Mouse (Mus musculus) heart, adult 9 months (tissue): ENCODE results near the gene Rbm33.

Experiments
- DNase-seq, 2 experiments: peaks; one replicate each; pipeline ENCODE4 v3.0.0; 2022; ENCODE audit warnings: low spot score in 2 of 2

Rbm33 gene

DNA sequence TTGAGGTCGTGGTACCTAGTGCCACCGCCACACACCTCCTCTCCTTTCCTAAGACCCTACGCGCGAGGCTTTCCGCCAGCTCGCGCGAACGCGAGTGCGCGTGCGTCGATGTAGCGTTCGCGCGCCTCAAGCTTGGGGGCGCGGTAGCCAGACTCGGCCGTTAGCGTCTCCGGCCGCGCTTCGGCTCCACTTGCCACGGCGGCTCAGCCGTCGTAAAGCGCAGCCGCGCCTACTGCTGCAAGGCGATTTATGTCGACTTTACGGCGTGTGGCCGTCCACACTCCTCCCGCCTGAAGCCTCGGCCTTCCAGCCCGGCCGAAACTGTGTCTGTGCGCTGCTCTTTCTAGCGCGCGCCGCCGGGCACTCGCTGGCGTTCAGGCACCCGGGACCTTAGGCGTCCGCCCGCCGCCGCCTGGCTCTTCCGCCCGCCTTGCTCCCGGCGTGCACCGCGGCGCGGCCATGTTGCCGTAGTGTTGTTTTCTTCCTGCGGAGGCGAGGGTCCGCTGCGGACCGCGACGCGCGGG is at the start of gene Rbm33:
TSS of gene Rbm33 (plus strand) at position 400 of the 524 bp plus-strand sequence.
- peak; percentile 80 to 88 for DNase-seq

DNA sequence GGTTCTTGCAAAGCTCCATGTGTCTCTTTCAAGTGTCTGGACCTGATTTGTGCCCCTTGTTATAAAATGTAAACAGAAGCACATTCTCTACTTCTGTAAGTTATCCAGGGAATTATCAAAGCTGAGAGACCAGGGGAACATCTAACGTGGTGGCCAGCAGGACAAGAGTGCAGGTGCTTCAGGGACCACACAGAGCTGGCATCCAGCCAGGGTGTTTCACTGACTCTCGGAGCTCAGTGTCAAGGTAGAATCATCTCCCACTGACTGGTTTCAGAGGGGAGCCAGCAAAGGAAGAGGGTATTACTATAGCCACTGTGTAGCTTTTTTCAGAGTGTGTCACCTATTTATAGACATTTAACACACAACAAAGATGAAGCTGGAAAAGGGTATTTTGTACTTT is 49.3 kb upstream of the Rbm33 start:
- no peak for DNase-seq

- peak in 1 of 2 experiments; percentile 1 for DNase-seq
Observed at GRCm38 (mm10) chr5:28269469-28269991, 47.4 kb upstream of the Rbm33 start.

- no peak for DNase-seq
Observed at GRCm38 (mm10) chr5:28272836-28273235, 44.1 kb upstream of the Rbm33 start.

GRCm38 (mm10) chr5:28277279-28277678 is 39.6 kb upstream of the Rbm33 start:
- DNase-seq: no peak

DNA sequence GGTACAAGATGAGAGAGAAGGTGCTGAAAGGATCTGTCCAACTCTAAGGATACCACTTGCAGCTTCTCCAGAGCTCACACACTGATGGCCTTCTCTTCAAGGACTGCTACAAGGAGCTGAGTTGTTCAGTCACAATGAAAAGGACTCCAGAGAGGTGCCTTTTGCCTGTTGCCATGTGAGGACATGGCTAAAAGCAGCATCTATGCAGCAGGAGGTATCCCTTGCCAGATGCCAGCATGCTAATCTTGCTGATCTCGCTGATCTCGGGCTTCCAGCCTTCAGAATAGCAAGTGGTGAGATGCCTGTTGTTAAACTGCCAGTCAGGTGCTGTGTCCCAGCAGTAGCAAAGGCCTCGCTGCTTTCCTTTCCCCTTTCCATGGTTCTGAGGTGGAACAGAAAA is 27.8 kb upstream of the Rbm33 start:
- DNase-seq: no peak

GRCm38 (mm10) chr5:28290630-28291029 is 26.3 kb upstream of the Rbm33 start:
- DNase-seq: no peak

- DNase-seq: no peak
Observed at GRCm38 (mm10) chr5:28291118-28291850, 25.6 kb upstream of the Rbm33 start.

GRCm38 (mm10) chr5:28292281-28292680 is 24.6 kb upstream of the Rbm33 start:
- DNase-seq: no peak

- DNase-seq: peak; percentile 15 to 63
Observed at GRCm38 (mm10) chr5:28293990-28294389, 22.9 kb upstream of the Rbm33 start.

DNA sequence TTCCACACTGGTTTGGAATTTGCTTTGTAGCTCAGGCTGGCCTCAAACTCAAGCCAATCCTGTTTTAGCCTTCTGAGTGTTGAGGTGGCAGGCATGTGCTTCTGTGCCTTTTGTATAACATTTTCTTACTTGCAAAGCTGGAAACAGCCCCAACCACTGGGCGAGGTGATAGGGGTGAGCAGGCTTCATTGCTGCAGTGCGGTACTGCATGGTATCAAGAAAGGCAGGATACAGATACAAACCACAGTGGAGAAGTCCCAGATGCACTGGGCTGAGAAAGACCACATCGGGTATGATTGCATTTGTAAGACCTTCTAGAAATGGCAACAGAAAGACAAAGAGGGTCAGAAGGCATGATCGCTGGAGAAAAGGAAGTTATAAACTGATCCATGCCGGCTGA is 18.8 kb upstream of the Rbm33 start:
- DNase-seq: no peak

- no peak for DNase-seq
Observed at GRCm38 (mm10) chr5:28298693-28299092, 18.2 kb upstream of the Rbm33 start.

- DNase-seq: no peak
Observed at GRCm38 (mm10) chr5:28299346-28299745, 17.6 kb upstream of the Rbm33 start.

DNA sequence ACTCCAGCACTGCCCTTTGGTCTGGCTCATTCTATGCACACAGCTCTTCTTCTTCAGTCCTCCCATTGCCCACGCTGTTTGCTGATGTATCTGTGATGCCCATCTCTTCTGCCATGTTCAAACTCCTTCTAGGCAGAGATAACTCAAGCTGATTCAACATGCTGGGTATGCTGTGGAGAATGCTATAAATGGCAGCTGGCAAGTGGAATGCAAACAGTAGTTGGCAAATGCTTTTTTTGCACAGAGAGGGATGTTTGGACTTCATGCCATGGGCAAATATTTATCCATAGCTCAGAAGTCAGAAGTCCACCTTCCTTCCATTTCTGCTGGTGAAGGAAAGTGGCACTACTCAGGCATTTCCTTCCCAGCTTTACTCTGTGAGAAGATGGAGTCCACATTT is 14.2 kb upstream of the Rbm33 start:
- no peak for DNase-seq

GRCm38 (mm10) chr5:28304551-28304950 is 12.4 kb upstream of the Rbm33 start:
- no peak for DNase-seq

GRCm38 (mm10) chr5:28315526-28315925 is 1.4 kb upstream of the Rbm33 start:
- DNase-seq: no peak

DNA sequence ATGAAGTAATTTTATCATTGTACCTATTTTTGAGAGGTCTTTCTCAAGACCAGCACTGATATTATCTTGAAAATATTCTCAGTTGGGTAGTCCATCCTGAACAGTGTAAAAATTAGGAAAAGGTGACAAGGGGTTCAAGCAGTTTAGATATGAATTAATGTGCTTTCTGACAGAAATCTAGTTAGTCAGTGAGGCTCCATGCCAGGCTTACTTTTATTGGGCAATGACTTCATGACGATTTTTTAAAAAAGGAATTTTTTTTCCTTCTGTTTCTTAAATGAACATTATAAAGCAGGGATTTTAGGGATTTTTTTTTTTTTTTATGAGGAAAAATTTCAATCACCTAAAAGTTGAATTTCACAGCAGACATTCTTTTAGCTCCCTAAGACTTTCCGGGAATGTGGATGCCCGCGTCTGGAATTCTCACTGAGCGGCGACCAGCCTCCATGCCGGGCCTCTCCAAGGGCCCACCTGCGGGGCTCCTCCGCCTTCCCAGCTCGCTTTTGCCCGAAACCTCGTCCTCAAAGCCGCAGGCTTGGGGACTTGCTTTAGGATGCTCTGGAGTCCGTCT is 685 bp upstream of the Rbm33 start:
- no peak for DNase-seq

GRCm38 (mm10) chr5:28317253-28317916 is 464 bp downstream of the Rbm33 start:
- no peak for DNase-seq

DNA sequence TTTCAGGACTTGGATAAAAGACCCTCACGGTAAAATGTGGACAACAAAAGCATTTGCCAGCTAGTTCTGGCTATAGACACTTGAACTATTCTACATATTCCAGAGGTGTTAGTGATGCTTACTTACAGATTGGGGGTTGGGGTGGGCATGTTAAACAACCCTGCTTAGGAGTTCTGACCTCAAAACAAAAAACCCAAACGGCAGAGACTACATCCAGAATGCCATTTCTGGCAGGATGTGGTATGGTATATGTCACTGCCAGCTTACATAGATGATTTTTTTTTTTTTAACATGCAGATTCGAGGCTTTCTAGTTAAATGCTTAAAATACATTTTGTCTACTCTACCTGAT is 971 bp downstream of the Rbm33 start:
- DNase-seq: no peak

- no peak for DNase-seq
Observed at GRCm38 (mm10) chr5:28318671-28319070, 1.8 kb downstream of the Rbm33 start.

GRCm38 (mm10) chr5:28321769-28322168 is 4.8 kb downstream of the Rbm33 start:
- no peak for DNase-seq

- no peak for DNase-seq
Observed at GRCm38 (mm10) chr5:28322189-28322588, 5.3 kb downstream of the Rbm33 start.

- DNase-seq: no peak
Observed at GRCm38 (mm10) chr5:28323822-28324221, 6.9 kb downstream of the Rbm33 start.
